Mouse (Mus musculus) left cerebral cortex, adult 2 months (tissue): ENCODE measurements around the gene Rin1. TPM values are rescaled to one million over a fixed set of nuclear protein-coding genes. Genes with fewer than 3 reads are reported as not detected.

Experiments used
- DNase-seq, 2 experiments: peaks; one replicate each; pipeline ENCODE4 v3.0.0; 2021 to 2022; ENCODE audit warnings: low spot score in 2 of 2, mixed read lengths in 1 of 2; ENCODE audit errors: extremely low spot score in 1 of 2
- H3K27ac ChIP-seq: fragments of 200-600 bp; 2 replicates; pipeline ENCODE4 v1.8.1; 2022
- H3K4me3 ChIP-seq: fragments of 200-600 bp; 2 replicates; pipeline ENCODE4 v1.8.1; 2022
- CTCF ChIP-seq: fragments of 200-600 bp; IDR thresholded peaks from 2 replicates; pipeline ENCODE4 v1.8.1; 2022; ENCODE audit warnings: antibody characterized with exemption, mild to moderate bottlenecking, moderate library complexity
- intact Hi-C: fragments of 180-260 bp; cut with DNase I; formaldehyde crosslinking; loops from one replicate; pipeline ENCODE4 v1.15.1; 2025
- total RNA-seq, 2 experiments: library from RNA; stranded (reverse); gene quantifications; 2 replicates each; pipeline ENCODE4 v1.2.3; 2021

Rin1 gene
- total RNA-seq, 2 experiments from 2014 or later: 94.6 to 95.9 TPM

GRCm38 (mm10) chr19:5060365-5061330 is 10.4 kb downstream of the Rin1 start:
- Histone ChIP-seq H3K27ac (no peak overlapping the region), H3K4me3 (no peak overlapping the region)
- no peak for TF ChIP-seq CTCF

GRCm38 (mm10) chr19:5062041-5062440 is 11.8 kb downstream of the Rin1 start:
- no peak for TF ChIP-seq CTCF
- H3K4me3 ChIP-seq: no peak overlapping the region
- no peak for DNase-seq
- H3K27ac ChIP-seq: no peak overlapping the region
- intact Hi-C loops: no loop called here

More at GRCm38 (mm10) chr19:5060365-5061330, 10.4 kb downstream of the Rin1 start:
- DNase-seq: no peak
- intact Hi-C loops: no loop called here

GRCm38 (mm10) chr19:5062446-5062845 is 12.2 kb downstream of the Rin1 start:
- no peak for TF ChIP-seq CTCF

GRCm38 (mm10) chr19:5065104-5065503 is 14.8 kb downstream of the Rin1 start:
- DNase-seq: no peak
- Histone ChIP-seq H3K4me3 (no peak overlapping the region), H3K27ac (no peak overlapping the region)
- no peak for TF ChIP-seq CTCF
- intact Hi-C loops: no loop called here

More at GRCm38 (mm10) chr19:5062446-5062845, 12.2 kb downstream of the Rin1 start:
- H3K4me3 ChIP-seq: no peak overlapping the region
- no peak overlapping the region for H3K27ac ChIP-seq
- intact Hi-C loops: no loop called here
- DNase-seq: no peak

- peak overlapping the region; percentile 38; the same call in 1 of the 2 replicates for H3K4me3 ChIP-seq
- no peak for TF ChIP-seq CTCF
- peak overlapping the region; percentile 28; the same call in 1 of the 2 replicates for H3K27ac ChIP-seq
- intact Hi-C loops: no loop called here
- no peak for DNase-seq
These were observed 16.9 kb downstream of the Rin1 start for GRCm38 (mm10) chr19:5067040-5067799.

GRCm38 (mm10) chr19:5067867-5068569 is 17.7 kb downstream of the Rin1 start, which contains the start of gene Cd248:
Cd248 (plus strand) TSS chr19:5068078.
- Histone ChIP-seq H3K4me3 (peak within 1 kb of the TSS; percentile 38), H3K27ac (peak within 1 kb of the TSS; percentile 28; the same call in 1 of the 2 replicates)
- DNase-seq: peak in 1 of 2 experiments; percentile 26
- TF ChIP-seq CTCF: no peak
- intact Hi-C loops: no loop called here

- intact Hi-C loops: no loop called here
- H3K27ac ChIP-seq: no peak overlapping the region; the same call in 1 of the 2 replicates
- TF ChIP-seq CTCF: no peak
- H3K4me3 ChIP-seq: peak overlapping the region; percentile 38
- DNase-seq: no peak
These were observed 18.4 kb downstream of the Rin1 start for GRCm38 (mm10) chr19:5068570-5069234.

- DNase-seq: no peak
- Histone ChIP-seq H3K27ac (no peak overlapping the region), H3K4me3 (no peak overlapping the region)
- intact Hi-C loops: no loop called here
- TF ChIP-seq CTCF: no peak
These were observed 19.2 kb downstream of the Rin1 start for GRCm38 (mm10) chr19:5069486-5069885.

- no peak for DNase-seq
- Histone ChIP-seq H3K4me3 (no peak overlapping the region), H3K27ac (no peak overlapping the region)
- intact Hi-C loops: no loop called here
- TF ChIP-seq CTCF: no peak
These were observed 19.7 kb downstream of the Rin1 start for GRCm38 (mm10) chr19:5069978-5070377.

GRCm38 (mm10) chr19:5071077-5071476 is 20.8 kb downstream of the Rin1 start:
- intact Hi-C loops: no loop called here
- Histone ChIP-seq H3K4me3 (no peak overlapping the region), H3K27ac (peak overlapping the region; percentile 51; the same call in 1 of the 2 replicates)
- no peak for DNase-seq
- no peak for TF ChIP-seq CTCF
